Mouse (Mus musculus): ENCODE results near the gene Depdc1b. TPM values are rescaled to one million over a fixed set of nuclear protein-coding genes. Genes with fewer than 3 reads are reported as not detected.
A peak's percentile ranks its signal among the peaks of the same experiment; 100 is the strongest.

Gene Depdc1b
- polyA plus RNA-seq, 1 experiment from 2014 or later, result 5.6 TPM

DNA sequence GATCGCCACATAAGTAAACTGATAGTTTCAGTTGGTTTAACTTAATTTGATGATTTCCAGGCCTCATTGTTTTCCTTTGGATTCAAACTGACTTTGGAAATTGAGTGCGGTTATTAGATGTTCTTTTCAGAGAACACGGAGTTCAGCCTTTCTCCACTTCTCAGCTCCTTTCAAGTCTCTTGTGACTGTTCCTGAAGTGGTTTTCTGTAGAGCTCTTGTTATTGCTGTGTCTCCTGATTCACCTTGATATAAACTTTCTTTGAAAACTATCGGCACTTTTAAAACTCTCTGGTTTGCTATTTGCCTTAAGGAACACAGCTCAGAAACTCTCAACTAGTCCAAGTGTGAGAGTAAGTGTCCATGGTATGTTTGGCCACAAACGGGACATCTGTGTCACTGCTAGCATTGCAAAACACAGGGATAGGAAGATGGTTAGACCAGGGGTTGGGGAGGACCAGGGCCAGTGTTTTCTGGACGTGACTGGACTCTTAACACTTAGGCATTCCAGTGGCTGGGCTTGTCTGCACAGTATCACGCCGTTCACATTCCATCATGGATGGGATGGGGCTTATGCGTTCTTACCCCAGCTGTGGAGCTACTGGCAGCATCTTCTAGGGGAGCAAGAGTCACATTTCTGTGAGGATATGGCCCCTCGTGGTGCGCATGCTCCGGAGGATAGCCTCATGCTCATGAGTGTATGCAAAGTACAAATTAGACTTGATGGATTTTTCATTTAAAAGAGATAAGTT, 38.8 kb downstream of the Depdc1b start:
- H3K4me1 ChIP-seq (ENCODE audit: control insufficient read depth, insufficient read depth, low read length), result no peaks in the 10 kb centered on the region
- no peak overlapping the region for H3K9ac ChIP-seq (ENCODE audit: low read depth, low read length)
- WGBS, result 75% methylated on average over 12 of the region's 12 CpGs
- no peak overlapping the region for H3K27ac ChIP-seq (replicated peaks; ENCODE audit: low read depth, low read length)
- ATAC-seq (ENCODE audit: low read depth) (no peak), DNase-seq (ENCODE audit: low spot score) (no peak)
- H3K4me2 ChIP-seq (ENCODE audit: low read depth, low read length), result no peak overlapping the region
- H3K9me3 ChIP-seq (ENCODE audit: control insufficient read depth, low read length), result no peaks in the 10 kb centered on the region
- H3K27me3 ChIP-seq (replicated peaks; ENCODE audit: control insufficient read depth, insufficient read depth, low read length), result no peaks in the 10 kb centered on the region
- H3K4me3 ChIP-seq (ENCODE audit: low read depth, low read length), result no peak overlapping the region
- H3K36me3 ChIP-seq (ENCODE audit: control insufficient read depth, insufficient read depth, low read length), result no peaks in the 10 kb centered on the region

DNA sequence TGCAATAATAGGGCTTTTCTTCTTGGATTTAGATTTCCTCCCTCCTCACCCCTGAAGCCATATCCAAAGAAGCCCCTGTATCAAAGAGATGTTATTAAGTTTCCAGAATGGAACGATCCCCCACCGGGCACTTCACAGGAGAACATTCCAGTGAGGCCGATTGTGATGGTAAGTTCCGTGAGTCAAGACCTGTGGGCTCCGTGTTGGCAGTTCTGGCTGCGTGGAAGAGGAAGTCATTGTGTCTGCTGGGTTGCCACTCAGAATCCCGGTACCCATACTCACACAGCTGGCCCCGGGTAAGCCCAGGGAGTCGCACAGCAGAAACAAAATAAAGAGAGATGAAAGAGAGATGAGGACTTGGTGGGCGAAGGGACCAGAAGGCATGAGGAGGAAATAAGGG, 41.2 kb downstream of the Depdc1b start:
- Histone ChIP-seq H3K36me3 (ENCODE audit: control insufficient read depth, insufficient read depth, low read length) (no peaks in the 10 kb centered on the region), H3K27ac (replicated peaks; ENCODE audit: low read depth, low read length) (no peak overlapping the region), H3K9me3 (ENCODE audit: control insufficient read depth, low read length) (no peaks in the 10 kb centered on the region), H3K27me3 (replicated peaks; ENCODE audit: control insufficient read depth, insufficient read depth, low read length) (no peaks in the 10 kb centered on the region), H3K4me2 (ENCODE audit: low read depth, low read length) (no peak overlapping the region), H3K4me3 (ENCODE audit: low read depth, low read length) (no peak overlapping the region), H3K9ac (ENCODE audit: low read depth, low read length) (no peak overlapping the region), H3K4me1 (ENCODE audit: control insufficient read depth, insufficient read depth, low read length) (no peaks in the 10 kb centered on the region)
- ATAC-seq (ENCODE audit: low read depth), result no peak
- DNase-seq (ENCODE audit: low spot score), result no peak
- WGBS, result 51% methylated on average over 10 of the region's 10 CpGs

DNA sequence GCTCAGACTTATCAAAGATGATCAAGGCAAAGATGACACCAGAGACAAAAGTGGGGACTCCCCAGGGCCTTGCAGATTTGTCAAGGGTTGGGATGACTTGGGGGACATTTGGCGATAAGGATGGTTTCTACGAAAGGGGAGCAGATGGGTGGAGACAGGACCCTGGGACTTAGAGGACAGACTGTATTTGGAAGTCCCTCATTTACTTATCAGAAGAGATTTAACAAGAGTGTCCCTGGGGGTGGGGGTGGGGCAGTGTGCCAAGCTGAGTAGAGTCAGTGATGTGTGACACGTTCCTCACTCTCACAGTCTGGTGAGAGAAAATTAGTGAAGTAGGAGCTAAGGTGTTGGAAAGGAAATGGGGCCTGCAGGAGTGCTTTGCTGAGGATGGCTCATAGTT, 42.1 kb downstream of the Depdc1b start:
- peak; percentile 47; the same call in 1 of the 2 replicates for ATAC-seq (ENCODE audit: low read depth)
- no peak for DNase-seq (ENCODE audit: low spot score)
- Histone ChIP-seq H3K9ac (ENCODE audit: low read depth, low read length) (no peak overlapping the region), H3K27me3 (replicated peaks; ENCODE audit: control insufficient read depth, insufficient read depth, low read length) (no peaks in the 10 kb centered on the region), H3K4me1 (ENCODE audit: control insufficient read depth, insufficient read depth, low read length) (no peaks in the 10 kb centered on the region), H3K9me3 (ENCODE audit: control insufficient read depth, low read length) (no peaks in the 10 kb centered on the region), H3K36me3 (ENCODE audit: control insufficient read depth, insufficient read depth, low read length) (no peaks in the 10 kb centered on the region), H3K4me2 (ENCODE audit: low read depth, low read length) (no peak overlapping the region), H3K4me3 (ENCODE audit: low read depth, low read length) (no peak overlapping the region), H3K27ac (replicated peaks; ENCODE audit: low read depth, low read length) (no peak overlapping the region)
- 67% methylated on average over 3 of the region's 3 CpGs for WGBS

DNA sequence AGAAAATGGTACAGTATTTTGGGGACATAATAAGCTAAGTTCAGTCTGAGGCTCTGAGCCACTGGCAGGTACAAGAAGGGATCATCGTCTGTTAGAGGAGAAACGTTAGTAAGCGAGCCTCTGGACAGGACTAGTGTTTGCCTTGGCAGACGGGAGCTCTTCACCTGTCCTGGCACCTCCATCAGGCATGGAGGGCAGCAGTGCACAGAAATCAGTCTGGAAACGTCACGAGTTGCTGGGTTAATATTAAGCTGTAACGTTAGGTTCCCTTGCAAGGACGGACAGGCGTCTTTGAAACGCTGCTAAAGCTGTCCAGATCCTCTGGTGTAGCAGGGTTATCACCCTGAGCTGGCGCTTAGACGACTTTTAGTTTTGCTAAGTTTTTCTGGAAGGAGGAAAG, 51.4 kb downstream of the Depdc1b start:
- no peaks in the 10 kb centered on the region for H3K4me1 ChIP-seq (ENCODE audit: control insufficient read depth, insufficient read depth, low read length)
- no peaks in the 10 kb centered on the region for H3K9me3 ChIP-seq (ENCODE audit: control insufficient read depth, low read length)
- no peak overlapping the region for H3K27ac ChIP-seq (replicated peaks; ENCODE audit: low read depth, low read length)
- no peak overlapping the region for H3K4me3 ChIP-seq (ENCODE audit: low read depth, low read length)
- no peak overlapping the region for H3K4me2 ChIP-seq (ENCODE audit: low read depth, low read length)
- 95% methylated on average over 12 of the region's 12 CpGs for WGBS
- no peak overlapping the region for H3K9ac ChIP-seq (ENCODE audit: low read depth, low read length)
- no peak for DNase-seq (ENCODE audit: low spot score)
- H3K27me3 ChIP-seq (replicated peaks; ENCODE audit: control insufficient read depth, insufficient read depth, low read length), result no peaks in the 10 kb centered on the region
- ATAC-seq (ENCODE audit: low read depth), result no peak
- peaks cover 7% of the 10 kb centered on the region; the same call in 1 of the 2 replicates for H3K36me3 ChIP-seq (ENCODE audit: control insufficient read depth, insufficient read depth, low read length)

DNA sequence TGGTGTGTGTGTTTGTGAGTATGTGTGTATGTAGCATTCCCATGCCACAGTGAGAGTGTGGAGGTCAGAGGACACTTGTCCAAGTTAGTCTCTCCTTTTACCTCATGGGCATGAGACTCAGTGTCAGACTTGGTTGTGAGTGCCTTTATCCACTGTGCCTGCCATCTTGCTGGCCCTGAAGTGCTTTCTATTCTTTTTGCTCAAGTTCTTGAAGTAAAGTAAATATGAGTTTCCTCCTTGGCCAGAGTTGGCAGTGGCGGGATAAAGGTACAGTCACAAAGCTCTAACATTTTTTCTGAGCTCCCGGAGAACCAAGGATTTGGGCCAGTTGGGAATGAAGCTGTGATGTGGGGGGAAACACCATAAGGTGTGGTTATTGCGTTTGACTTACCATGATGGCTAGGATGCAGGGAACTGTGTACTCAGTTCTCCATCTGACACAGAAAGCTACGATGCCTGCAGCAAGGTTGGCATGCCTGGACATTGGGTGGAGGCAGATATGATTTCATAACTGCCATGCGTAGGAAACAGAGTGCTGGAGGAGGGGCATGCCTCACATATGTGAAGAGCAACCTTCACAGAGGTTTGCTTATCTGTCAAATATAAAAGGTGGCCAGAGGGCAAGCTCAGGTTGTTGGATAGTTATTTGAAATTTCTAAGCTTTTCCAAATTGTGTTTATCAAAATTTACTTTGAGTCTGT, 54.3 kb downstream of the Depdc1b start:
- Histone ChIP-seq H3K9ac (ENCODE audit: low read depth, low read length) (no peak overlapping the region), H3K4me2 (ENCODE audit: low read depth, low read length) (no peak overlapping the region), H3K36me3 (ENCODE audit: control insufficient read depth, insufficient read depth, low read length) (peaks cover 11% of the 10 kb centered on the region; the same call in 1 of the 2 replicates), H3K27ac (replicated peaks; ENCODE audit: low read depth, low read length) (no peak overlapping the region), H3K4me1 (ENCODE audit: control insufficient read depth, insufficient read depth, low read length) (no peaks in the 10 kb centered on the region), H3K9me3 (ENCODE audit: control insufficient read depth, low read length) (no peaks in the 10 kb centered on the region), H3K27me3 (replicated peaks; ENCODE audit: control insufficient read depth, insufficient read depth, low read length) (no peaks in the 10 kb centered on the region), H3K4me3 (ENCODE audit: low read depth, low read length) (no peak overlapping the region)
- no peak for DNase-seq (ENCODE audit: low spot score)
- 88% methylated on average over 5 of the region's 5 CpGs for WGBS
- no peak for ATAC-seq (ENCODE audit: low read depth)

DNA sequence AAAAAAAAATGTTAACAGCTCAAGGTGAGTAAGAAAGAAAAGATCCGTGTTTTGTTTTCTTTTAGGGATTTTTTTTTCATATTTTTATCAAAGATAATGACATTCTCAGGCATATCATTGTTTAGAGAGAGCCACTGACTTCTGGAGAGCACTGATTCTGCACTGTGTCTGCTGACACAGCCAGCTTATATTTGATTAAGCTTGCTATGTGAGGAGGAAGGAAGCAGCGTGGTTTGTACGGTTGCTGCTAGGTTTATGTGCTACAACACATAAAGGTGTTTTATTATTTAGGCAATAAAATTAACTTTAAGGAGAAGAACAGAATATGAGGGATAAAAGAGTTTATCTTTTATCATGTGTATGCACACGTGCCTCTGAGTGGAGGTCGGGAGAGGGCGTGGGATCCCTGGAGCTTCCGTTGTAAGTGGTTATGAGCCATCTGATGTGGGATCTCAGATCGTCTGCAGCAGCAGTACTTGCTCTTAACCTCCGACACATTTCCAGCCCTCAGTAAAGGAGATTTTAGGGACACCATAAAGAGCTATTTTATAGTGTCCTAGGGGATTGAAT, 55.3 kb downstream of the Depdc1b start:
- H3K4me2 ChIP-seq (ENCODE audit: low read depth, low read length), result no peak overlapping the region
- no peaks in the 10 kb centered on the region for H3K27me3 ChIP-seq (replicated peaks; ENCODE audit: control insufficient read depth, insufficient read depth, low read length)
- H3K4me3 ChIP-seq (ENCODE audit: low read depth, low read length), result no peak overlapping the region
- H3K27ac ChIP-seq (replicated peaks; ENCODE audit: low read depth, low read length), result no peak overlapping the region
- no peaks in the 10 kb centered on the region for H3K9me3 ChIP-seq (ENCODE audit: control insufficient read depth, low read length)
- no peak for ATAC-seq (ENCODE audit: low read depth)
- H3K9ac ChIP-seq (ENCODE audit: low read depth, low read length), result no peak overlapping the region
- no peak for DNase-seq (ENCODE audit: low spot score)
- H3K36me3 ChIP-seq (ENCODE audit: control insufficient read depth, insufficient read depth, low read length), result peaks cover 11% of the 10 kb centered on the region; the same call in 1 of the 2 replicates
- no peaks in the 10 kb centered on the region for H3K4me1 ChIP-seq (ENCODE audit: control insufficient read depth, insufficient read depth, low read length)
- 79% methylated on average over 9 of the region's 9 CpGs for WGBS

DNA sequence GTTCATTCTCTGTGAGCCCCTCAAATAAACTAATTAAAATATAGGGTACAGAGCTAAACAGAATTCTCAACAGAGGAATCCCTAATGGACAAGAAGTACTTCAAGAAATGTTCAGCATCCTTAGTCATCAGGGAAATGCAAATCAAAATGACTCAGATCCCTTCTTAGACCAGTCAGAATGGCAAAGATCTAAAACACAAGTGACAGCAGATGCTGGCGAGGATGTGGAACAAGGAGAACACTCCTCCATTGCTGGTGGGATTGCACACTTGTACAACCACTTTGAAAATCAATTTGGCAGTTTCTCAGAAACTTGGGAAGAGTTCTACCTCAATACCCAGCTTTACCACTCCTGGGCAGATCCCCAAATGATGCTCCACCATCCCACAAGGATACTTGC, 57.1 kb downstream of the Depdc1b start:
- Histone ChIP-seq H3K9me3 (ENCODE audit: control insufficient read depth, low read length) (no peaks in the 10 kb centered on the region), H3K4me1 (ENCODE audit: control insufficient read depth, insufficient read depth, low read length) (no peaks in the 10 kb centered on the region), H3K27me3 (replicated peaks; ENCODE audit: control insufficient read depth, insufficient read depth, low read length) (no peaks in the 10 kb centered on the region), H3K27ac (replicated peaks; ENCODE audit: low read depth, low read length) (no peak overlapping the region), H3K36me3 (ENCODE audit: control insufficient read depth, insufficient read depth, low read length) (peaks cover 11% of the 10 kb centered on the region; the same call in 1 of the 2 replicates), H3K4me2 (ENCODE audit: low read depth, low read length) (no peak overlapping the region), H3K9ac (ENCODE audit: low read depth, low read length) (no peak overlapping the region), H3K4me3 (ENCODE audit: low read depth, low read length) (no peak overlapping the region)
- ATAC-seq (ENCODE audit: low read depth), result no peak
- WGBS, result 83% methylated on average over 1 of the region's 1 CpGs
- no peak for DNase-seq (ENCODE audit: low spot score)

DNA sequence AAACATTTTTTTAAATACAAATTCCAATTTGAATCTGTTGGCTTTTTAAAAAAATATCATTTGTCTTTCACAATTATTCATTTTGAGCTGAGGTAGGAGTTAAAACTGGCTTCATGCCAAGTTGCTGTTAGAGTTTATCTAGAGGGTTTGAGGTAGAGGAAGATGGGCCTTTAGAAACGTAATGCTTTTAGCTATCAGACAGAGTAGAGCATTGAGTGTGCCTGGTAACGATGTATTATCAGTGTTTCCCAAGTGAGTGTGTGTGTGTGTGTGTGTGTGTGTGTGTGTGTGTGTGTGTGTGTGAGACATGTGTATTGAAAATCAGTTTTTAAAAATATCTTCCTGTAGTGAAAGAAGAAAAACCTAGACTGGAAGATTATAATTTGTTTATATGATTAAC, 60.5 kb downstream of the Depdc1b start:
- 78% methylated on average over 2 of the region's 2 CpGs for WGBS
- H3K4me1 ChIP-seq (ENCODE audit: control insufficient read depth, insufficient read depth, low read length), result no peaks in the 10 kb centered on the region
- H3K27ac ChIP-seq (replicated peaks; ENCODE audit: low read depth, low read length), result no peak overlapping the region
- H3K9me3 ChIP-seq (ENCODE audit: control insufficient read depth, low read length), result no peaks in the 10 kb centered on the region
- no peak overlapping the region for H3K4me2 ChIP-seq (ENCODE audit: low read depth, low read length)
- no peaks in the 10 kb centered on the region for H3K27me3 ChIP-seq (replicated peaks; ENCODE audit: control insufficient read depth, insufficient read depth, low read length)
- no peak for DNase-seq (ENCODE audit: low spot score)
- ATAC-seq (ENCODE audit: low read depth), result no peak
- no peak overlapping the region for H3K9ac ChIP-seq (ENCODE audit: low read depth, low read length)
- no peak overlapping the region for H3K4me3 ChIP-seq (ENCODE audit: low read depth, low read length)
- peaks cover 11% of the 10 kb centered on the region; the same call in 1 of the 2 replicates for H3K36me3 ChIP-seq (ENCODE audit: control insufficient read depth, insufficient read depth, low read length)

All from embryonic facial prominence, embryonic 14.5 days (tissue).